Mouse (Mus musculus) Muller cell, postnatal 12 days (primary cell): Measurements from ENCODE around the gene Ptgds.

ENCODE experiments used
- DNase-seq: peaks from one replicate; pipeline ENCODE4 v3.0.0-alpha.2; 2015; ENCODE audit errors: inconsistent ontology term

Gene Ptgds

DNA sequence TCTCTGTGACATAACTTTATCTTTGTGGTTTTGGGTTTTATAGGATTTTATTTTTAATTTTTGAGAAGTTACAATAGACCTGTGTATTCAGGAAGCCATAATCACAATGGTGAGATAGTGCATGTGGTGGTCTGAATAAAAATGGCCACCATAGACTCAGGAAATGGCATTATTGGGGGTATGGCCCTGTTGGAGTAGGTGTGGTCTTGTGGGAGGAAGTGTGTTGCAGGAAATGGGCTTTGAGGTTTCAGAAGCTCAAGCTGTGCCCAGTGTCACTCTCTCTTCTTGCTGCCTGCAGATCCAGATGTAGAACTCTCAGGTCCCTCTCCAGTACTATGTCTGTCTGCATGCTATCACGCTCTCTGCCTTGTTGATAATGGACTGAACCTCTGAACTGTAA, 10.7 kb upstream of the Ptgds start:
- DNase-seq: no peak

DNA sequence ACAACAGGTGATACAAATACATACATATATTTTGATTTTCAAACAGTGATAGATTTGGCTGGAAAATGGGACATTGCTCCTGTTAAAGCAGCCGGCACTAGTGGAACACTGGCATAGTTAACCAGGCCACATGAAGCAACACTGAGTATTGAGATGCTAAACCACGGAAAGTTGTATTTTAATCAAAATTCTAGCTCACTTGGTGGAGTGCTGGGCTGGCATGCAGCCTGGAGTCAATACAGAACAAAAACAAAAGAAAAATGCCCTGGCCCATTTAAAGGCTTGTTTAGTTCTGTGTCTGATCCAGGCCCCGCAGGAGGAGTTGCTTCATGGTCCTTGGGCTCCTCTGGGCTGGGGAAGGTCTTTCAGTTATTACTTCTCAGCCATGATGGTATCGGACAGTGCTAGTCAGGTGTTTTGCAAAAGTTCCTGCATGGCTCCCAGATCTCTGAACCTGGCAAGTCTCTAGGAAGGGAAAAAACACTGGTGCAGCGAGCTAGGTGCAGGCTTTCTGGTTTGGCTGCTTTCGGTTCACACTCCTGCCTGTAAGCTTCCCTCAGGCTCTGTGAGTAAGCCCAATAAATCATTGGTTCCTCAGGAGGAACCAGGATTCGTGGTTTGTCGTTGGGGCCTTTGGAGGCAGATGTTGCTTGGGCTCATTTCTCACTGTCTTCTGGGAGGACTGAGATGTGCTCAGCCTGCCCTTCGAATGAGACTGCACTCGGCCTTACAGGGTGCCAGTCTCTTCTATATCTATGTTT, 9.9 kb upstream of the Ptgds start:
- DNase-seq: peak; percentile 46

DNA sequence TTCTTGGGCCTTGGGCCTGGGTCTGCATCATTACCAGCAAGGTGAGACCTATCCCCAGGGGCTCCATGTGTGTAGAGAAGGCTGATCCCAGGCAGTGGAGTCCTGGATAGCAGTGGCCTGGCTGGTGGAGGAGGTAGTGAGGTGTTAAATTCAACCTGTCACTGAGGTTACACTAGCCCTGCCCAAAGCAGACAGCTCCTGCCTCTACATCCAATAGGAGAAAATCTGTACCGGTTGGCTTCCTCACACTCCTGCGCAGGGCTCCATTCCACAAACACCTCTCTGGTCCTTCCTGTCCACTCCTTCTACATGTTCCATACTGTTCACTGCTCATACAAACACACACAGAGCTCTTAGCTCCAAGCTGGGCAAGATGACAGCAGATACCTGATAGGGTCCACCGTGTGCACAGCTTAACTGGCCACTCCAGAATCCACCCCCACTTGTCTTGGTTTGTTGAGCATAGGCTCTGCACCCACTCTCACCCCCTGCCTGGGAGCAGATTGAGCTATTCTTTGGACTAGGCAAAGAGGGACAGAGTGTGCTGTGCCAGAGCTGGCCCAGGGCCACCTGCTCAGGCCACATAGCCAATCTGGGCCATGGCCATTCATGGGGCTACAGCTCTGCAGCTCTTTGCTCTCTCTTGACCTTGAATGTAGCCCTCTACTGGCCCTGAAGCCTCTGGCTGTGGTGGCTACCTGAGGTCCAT, 8.3 kb upstream of the Ptgds start:
- DNase-seq: no peak

DNA sequence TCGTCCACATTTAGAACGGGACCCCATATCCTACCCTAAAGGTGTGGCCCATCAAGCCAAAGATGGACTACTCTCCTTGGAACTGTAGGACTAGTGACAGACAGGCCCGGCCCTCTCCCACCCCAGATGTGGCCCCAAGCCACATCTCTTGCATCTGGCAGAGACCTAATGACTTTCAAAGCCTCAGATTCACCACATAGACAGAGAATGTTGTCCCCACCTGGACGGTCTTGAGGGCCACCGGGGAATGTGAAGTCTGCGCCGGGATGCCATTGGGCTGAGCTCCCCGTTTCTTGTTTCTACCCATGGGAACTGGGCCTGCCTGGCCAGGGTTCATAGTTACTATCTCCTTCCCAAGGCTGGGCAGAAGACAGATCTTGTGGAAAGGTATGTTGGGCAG, 7.7 kb upstream of the Ptgds start:
- DNase-seq: no peak

DNA sequence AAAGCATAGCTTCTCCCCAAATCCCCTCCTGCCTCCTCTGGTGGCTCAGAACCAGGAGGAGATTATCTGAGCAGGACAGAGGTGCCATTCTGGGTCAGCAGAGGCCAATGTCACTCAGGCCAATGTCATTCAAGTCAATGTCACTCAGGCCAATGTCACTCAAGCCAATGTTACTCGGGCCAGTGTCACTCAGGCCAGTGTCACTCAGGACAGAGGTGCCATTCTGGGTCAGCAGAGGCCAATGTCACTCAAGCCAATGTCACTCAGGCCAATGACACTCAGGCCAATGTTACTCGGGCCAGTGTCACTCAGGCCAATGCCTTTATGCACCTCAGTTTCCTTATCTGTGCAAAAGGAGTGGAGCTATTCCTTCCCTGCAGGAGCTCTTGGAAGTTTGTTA, 2.7 kb upstream of the Ptgds start:
- no peak for DNase-seq

DNA sequence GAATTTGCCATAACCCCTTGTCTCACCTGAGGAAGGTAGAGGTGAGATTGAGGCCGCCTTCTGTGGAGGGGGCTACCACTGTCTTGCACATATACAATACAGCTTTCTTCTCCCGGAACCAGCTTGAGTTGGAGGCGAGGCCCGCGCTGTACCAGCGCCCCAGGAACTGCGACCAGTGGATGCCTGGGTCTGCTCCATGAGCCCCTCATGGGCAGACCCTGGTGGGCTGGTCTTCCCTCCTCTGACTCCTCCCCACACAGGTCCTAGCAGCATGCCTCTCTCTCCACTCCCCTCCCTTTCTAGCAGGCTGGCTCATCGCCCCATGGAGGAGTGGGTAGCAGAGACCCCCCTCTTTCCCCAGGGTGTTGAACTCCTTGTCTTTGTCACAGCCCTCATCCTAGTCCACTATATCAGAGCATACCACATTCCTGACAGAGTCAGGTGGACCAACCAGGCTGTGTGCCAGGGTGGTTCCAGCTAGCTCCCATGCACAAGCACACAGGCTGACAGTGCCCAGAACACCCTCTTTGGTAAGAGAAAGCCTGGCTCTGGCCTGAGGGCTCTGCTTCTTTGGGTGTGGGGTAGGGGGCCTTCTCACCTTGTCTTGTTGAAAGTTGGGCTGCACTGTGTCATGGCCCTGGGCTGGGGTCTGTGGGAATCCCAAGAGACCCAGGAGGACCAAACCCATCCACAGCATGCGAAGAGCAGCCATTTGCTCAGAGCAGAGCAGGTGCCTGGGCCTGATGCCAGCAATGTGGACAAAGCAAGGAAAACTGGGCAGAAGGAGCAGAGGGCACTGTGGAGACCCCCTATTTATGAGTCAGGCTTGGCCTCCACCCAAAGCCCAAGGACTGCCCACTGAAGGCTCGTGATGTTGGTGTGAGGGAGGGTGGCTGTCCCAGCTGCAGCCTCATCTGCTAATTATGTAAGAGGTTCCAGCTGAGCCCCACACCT, 607 bp downstream of the Ptgds start:
- DNase-seq: peak; percentile 83

DNA sequence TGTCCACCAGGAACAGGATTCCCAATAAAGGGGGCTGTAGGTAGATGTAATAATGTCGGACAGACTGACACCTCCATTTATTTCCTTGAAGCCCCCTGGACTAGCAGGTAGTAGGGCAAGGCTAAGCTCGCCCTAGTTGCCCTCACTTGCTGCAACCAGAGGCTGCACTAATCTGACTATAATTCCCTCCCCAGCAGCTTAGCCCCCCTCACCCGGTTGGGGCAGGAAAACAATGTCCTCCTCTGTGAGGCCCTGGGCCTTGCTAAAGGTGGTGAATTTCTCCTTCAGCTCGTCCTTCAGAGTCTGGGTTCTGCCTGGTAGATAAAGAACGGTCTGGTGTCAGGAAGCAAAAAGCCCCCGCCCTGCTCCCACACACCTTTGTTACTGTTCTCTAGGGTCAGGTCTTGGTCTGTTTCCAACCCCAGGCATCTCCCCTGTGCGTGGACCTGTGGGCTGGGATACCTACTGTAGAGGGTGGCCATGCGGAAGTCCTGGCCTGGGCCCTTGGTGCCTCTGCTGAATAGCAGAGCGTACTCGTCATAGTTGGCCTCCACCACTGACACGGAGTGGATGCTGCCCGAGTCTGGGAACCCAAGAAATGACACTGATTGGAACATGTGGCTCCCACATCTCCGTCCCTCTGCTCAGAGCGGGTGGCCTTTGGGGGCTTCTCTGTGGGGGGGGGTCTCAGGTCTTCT, 2.1 kb downstream of the Ptgds start:
- DNase-seq: peak; percentile 83

DNA sequence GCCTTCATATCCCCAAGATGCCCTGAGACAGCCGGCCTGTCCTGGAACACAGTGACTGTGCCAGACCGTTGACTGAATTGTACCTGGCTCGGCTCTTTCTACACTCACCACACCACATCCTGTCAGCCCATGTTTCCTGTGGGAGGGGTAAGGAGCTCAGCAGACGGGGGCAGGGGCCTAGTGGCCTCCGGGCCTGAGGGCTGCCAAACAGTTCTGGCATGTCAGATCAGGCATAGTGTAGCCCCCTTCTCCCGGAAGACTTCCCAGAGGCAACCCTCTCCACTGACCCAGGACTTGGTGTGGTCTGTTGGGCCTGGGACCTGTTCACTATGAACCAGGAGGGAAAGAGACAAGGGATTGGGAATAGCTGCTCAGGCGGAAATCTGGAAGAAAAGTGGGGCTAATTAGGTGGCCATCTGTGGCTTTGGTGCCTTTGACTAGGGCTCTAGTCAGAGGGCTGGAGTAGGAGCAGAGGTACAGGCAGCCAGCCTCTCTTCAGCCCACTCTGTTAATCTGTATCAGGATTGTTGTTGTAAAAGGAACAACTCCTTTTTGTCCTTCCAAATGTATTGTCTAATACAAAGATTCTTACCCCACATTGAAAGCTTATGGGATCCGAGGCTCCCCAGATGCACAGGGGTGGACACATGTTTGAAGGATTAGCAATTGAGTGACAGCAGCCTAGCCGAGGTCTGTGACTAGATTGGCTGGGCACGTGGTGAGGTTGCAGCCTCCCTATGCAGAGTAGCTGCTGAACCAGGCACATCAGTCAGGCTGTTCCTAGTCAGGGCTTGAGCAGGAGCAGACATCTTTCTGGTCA, 3.8 kb downstream of the Ptgds start:
- DNase-seq: no peak

DNA sequence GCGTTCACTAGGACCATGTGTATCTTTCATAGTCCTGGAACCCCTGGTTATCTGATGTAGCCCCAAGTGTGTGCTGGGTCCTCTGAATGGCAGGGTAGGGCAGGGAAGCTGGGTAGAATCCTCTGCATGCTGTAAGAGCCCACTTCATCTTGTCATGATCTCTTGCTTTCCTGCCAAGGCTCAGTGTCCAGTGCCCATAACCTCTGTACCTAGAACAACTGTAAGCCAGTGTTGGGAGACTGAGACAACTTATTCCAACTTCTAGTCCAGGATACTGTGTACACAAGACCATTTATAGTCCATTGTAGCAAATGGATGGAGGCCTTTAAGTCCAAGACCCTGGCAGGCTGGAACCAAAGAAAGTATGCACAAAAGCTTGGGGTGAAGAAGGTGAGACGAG, 4.6 kb downstream of the Ptgds start:
- DNase-seq: no peak

DNA sequence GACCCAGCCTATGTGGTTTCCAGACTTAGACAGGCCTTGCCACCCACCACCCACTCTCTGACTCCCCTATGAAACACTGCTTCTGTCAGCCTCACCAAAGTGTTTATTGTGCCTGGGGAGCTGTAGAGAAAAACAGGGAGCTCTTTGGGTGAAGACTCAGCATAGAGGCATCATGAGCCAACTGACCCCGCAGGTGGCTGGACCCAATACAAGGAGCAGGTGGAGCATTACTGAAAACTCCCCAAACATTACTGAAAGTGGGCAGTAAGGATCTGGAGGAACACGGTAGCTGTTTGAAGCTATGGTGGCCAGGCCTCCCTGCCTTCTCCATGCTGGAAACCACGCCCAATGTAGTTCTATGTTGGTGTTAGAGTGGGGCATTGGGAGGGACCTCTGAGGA, 6.2 kb downstream of the Ptgds start:
- no peak for DNase-seq

DNA sequence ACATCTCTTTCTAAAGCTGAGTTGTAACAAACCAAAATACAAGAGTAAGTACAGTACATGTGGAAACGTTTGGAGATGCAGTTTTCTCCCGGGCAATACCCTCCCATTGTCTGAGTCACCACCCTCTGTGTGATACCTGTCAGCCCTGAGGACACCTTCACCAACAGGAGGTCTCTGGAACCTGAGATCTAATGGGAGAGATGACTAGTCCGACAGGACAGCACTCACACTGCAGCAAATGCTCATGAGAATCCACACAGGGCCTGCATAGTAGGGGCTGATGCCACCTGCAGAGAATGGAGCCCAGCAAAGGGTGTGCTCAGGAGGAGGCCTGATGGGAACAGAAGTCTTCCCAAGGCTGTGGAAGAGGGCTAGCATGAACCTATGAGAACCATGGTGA, 8.4 kb downstream of the Ptgds start:
- DNase-seq: no peak

DNA sequence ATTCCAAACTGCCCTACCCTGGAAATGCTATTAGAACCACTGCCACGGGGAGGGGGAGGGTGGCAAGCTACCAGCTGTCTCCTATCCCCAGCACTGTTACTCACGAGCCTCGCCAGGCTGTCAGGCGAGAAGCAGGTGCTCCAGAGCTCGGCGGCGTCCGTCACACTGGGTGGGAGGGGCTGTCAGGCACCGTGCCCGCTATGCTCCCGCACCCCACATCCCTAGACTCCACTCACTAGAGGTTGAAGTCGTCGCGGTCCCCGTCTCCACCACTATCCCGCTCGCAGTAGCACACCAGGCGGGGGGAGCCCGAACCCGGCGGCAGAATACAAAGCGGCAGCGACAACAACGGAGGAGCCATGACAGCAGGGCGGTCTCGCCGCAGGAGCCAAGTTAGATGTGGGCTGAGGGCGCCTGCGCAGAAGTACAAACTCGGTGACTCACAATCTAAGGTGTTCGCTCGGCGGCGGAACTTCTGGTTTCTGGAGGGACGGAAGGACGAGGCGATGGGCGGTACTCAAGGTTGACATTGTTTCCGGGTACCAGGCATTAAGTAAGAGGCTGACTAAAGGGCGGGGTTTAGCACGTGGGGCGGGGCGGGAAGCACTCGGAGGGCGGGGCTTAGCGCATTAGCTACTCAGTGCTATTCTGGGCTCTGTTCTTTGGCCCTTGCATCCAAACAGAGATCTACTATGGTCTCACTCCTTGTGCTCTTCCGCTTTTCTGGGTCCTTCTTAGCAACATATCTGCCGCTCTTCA, 9.1 kb downstream of the Ptgds start, which contains the start of gene Paxx:
Paxx (minus strand) TSS at position 544 of the 759 bp plus-strand sequence.
- DNase-seq: peak; percentile 96

DNA sequence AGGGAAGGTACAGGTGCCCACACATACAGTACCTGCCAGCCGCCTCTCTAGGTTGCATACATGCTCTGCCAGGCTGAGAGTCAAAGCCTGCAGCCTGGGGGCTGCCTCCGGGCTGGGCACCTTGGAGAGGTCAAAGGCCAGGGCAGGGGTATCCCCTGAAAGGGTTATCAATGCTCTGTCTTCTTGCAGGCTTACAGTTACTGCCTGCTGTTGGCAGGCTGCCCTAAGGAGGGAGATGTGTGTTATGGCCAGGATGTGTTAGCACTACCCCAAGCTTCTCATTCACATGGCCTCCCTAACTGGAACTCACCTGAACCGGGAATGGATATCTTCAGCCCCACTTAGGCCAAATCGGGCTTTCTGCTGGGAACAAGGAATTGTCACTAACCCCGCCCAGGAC, 9.7 kb downstream of the Ptgds start:
- no peak for DNase-seq

DNA sequence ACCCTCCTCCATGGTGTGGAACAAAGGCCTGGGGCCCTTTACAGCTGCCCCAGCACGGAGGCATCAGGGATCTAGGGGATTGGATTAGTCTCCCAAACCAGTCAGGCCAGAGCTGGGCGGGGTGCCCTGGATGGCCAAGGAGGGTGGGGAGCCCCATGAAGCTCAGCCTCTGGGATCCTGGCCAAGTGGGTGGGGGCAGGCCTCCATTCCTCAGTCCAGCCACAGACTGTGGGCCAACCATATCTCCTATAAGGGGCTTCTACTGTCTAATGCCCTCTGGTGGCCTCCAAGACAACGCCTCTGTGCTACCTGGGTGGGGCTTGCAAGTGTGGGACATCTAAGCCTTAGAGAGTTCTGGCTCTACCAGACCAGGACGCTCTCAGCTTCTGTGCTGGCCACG, 10.9 kb downstream of the Ptgds start:
- peak; percentile 59 for DNase-seq

DNA sequence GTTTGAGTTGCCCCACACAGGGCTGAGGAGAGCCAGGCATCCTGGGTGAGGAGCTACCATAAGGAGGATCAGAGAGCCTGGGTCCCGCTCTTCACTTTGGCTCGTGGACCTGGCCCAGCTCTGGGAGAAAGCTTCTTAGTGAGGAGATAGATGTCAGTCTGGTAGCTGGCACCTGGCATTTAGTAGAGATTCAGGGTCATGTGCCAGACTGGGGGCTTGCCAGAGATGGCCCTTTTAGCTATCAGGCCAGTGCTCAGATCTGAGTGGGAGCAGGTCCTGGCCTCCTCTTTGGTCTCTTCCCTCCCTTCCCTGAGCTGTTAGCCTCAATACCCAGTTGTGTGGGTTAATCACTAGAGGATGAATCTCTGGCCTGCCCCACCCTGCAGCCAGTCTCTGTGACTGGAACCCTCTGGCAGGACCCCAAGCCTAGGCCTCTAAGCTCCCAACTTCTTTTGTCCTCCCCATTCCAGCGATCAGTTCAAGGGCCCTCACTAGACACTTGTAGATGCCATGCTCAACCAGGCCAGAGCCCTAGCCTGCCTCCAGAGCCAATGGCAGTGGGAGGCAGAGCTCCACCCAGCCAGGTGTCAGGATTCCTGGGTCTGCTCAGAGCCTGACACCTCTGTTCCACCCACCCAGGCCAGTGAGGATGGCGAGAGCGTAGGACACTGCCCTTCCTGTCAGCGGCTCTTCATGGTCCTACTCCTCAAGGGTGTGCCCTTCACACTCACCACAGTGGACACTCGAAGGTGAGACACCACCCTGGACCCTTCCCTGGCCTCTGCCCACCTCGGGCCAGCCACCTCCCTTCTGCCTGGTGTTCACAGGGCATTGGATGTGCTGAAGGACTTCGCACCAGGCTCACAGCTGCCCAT, 12.6 kb downstream of the Ptgds start:
- DNase-seq: no peak

DNA sequence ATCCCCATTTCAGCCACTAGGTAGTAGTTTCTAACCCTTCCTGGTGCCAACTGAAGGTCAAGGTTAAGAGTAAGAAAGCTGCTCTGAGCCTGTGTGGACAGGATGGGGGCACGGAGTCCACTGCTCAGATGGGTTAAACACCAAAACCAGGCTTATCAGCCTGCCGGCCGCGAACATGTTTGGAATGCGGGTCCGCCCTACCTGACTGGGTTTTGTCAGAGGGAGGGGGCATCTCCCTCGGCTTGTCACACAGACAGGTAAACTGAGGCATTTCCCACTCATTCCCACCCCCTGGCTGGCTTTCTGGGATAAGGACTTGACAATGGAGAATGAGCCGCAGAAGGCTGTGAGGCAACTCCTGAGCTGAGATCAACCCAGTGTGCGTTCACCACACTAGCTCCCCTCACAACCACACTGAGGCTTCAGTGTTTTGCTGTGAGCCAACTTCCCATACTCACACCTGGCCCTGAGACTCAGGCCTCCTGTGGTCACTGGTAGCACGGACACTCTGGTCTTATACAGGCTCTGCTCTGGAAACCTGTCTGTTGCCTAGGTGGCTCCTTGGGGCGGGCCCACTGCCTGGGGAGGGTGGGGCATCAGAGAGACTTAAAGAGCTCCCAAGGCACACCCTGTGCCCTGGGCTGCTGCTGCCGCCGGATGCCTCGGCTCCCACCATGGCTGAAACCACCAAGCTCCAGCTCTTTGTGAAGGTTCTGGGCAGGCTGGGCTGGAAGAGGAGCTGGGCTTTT, 13.5 kb downstream of the Ptgds start, which contains the start of gene Clic3:
Clic3 (plus strand) TSS at position 634 of the 749 bp plus-strand sequence.
- no peak for DNase-seq

DNA sequence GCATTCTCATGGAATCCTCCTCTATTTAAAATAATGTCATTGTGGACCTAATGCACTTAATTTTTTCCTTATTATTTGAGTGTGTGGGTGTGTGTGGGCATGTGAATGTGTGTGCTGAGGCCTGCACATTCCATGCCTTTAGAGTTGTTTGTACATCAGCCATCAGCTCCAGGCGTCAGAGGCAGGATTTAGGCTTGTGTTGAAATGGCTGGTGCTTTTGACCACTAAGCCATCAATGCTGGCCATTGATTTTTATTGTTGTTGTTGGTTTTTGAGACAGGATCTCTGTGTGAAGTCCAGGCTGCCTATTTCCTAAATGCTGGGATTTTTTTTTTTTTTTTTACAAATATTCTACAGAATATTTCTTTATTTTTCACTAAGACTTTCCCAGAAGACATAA, 16.9 kb downstream of the Ptgds start:
- DNase-seq: no peak
